25 mouse cellular contexts compared by ENCODE assay signal in genomic region chr7:136942414-136942813, GRCm38 (mm10). TPM values are rescaled to one million over a fixed set of nuclear protein-coding genes. Genes with fewer than 3 reads are reported as not detected.
A peak's percentile ranks its signal among the peaks of the same experiment; 100 is the strongest.
DNase-seq lines count a peak whose midpoint lies in the region; ATAC-seq and TF ChIP-seq lines count a peak whose summit lies in the region.
"Had no signal": no experiment of that assay in that cellular context is flagged by ENCODE, and none has a peak within 500 bp of the region (broad histone marks: within the 10 kb centered on the region; RNA-seq: fewer than 3 reads in every experiment).

No protein-coding gene starts in this region.

- no peaks in the 10 kb centered on the region for H3K36me3 ChIP-seq in stomach, embryonic 16.5 days (ENCODE audit: control insufficient read depth, insufficient read depth, low read length)
- H3K36me3 ChIP-seq in stomach, postnatal 0 days (ENCODE audit: control insufficient read depth, insufficient read depth, low read length): no peaks in the 10 kb centered on the region
- H3K36me3 ChIP-seq: embryonic facial prominence, embryonic 13.5 days; embryonic facial prominence, embryonic 15.5 days; forebrain, embryonic 10.5 days; forebrain, embryonic 12.5 days had no signal

- DNase-seq in heart, adult 11 months: peak; percentile 92
- no peak for DNase-seq in heart, postnatal 25 days (ENCODE audit: low spot score)
- no peak for DNase-seq in stomach, postnatal 0 days (ENCODE audit: low spot score)
- peak; percentile 39 for DNase-seq in A20 (ENCODE audit: low read depth, low spot score)
- DNase-seq in NIH3T3 (ENCODE audit: low read depth): peak; percentile 17
- no peak for DNase-seq in kidney, adult 11 months
- DNase-seq in retina, embryonic 14.5 days (ENCODE audit: low spot score): no peak
- DNase-seq: adrenal gland, adult 2 months; adrenal gland, postnatal 10 days; adrenal gland, postnatal 25 days; cerebellum, adult 11 months; cerebellum, adult 18-20 months; cerebellum, adult 8-10 months; cerebellum, adult 9-11 months; cerebellum, postnatal 14 days; cerebellum, postnatal 36 days; embryo, embryonic 11 days had no signal

- no peak overlapping the region for H3K27ac ChIP-seq in stomach, embryonic 16.5 days (ENCODE audit: low read length)
- H3K27ac ChIP-seq in stomach, postnatal 0 days (replicated peaks): no peak overlapping the region
- H3K27ac ChIP-seq: embryonic facial prominence, embryonic 13.5 days; embryonic facial prominence, embryonic 15.5 days; forebrain, embryonic 10.5 days; forebrain, embryonic 12.5 days had no signal

- H3K4me1 ChIP-seq in stomach, embryonic 16.5 days (ENCODE audit: control insufficient read depth, insufficient read depth, low read length): no peaks in the 10 kb centered on the region
- H3K4me1 ChIP-seq in stomach, postnatal 0 days (replicated peaks; ENCODE audit: control insufficient read depth, insufficient read depth): no peaks in the 10 kb centered on the region
- H3K4me1 ChIP-seq: forebrain, embryonic 12.5 days had no signal

- no peak overlapping the region for H3K9ac ChIP-seq in stomach, embryonic 16.5 days (ENCODE audit: low read length)
- no peak overlapping the region for H3K9ac ChIP-seq in stomach, postnatal 0 days (ENCODE audit: low read length)
- H3K9ac ChIP-seq: embryonic facial prominence, embryonic 13.5 days; embryonic facial prominence, embryonic 15.5 days; forebrain, embryonic 12.5 days had no signal

- H3K9me3 ChIP-seq in stomach, embryonic 16.5 days (replicated peaks; ENCODE audit: control insufficient read depth, low read length): no peaks in the 10 kb centered on the region
- no peaks in the 10 kb centered on the region for H3K9me3 ChIP-seq in stomach, postnatal 0 days (ENCODE audit: control insufficient read depth, low read length)
- H3K9me3 ChIP-seq: embryonic facial prominence, embryonic 13.5 days; embryonic facial prominence, embryonic 15.5 days; forebrain, embryonic 10.5 days; forebrain, embryonic 12.5 days had no signal

- TF ChIP-seq EP300 in stomach, postnatal 0 days (optimal IDR thresholded peaks at IDR 0.05): no peak

- peak; percentile 56; the same call in 1 of the 2 replicates for ATAC-seq in stomach, embryonic 16.5 days (ENCODE audit: insufficient read depth, low FRiP score)
- no peak for ATAC-seq in stomach, postnatal 0 days (ENCODE audit: low FRiP score, low TSS enrichment)
- ATAC-seq: forebrain, embryonic 14.5 days; forebrain, embryonic 16.5 days had no signal

- no peak overlapping the region for H3K4me2 ChIP-seq in stomach, embryonic 16.5 days (ENCODE audit: low read depth, low read length)
- no peak overlapping the region for H3K4me2 ChIP-seq in stomach, postnatal 0 days (replicated peaks; ENCODE audit: low read depth)
- H3K4me2 ChIP-seq: embryonic facial prominence, embryonic 13.5 days; embryonic facial prominence, embryonic 15.5 days; forebrain, embryonic 12.5 days had no signal

- no peak overlapping the region for H3K4me3 ChIP-seq in stomach, embryonic 16.5 days (replicated peaks; ENCODE audit: low read length)
- H3K4me3 ChIP-seq in stomach, postnatal 0 days (ENCODE audit: low read depth, low read length): no peak overlapping the region
- H3K4me3 ChIP-seq: embryonic facial prominence, embryonic 13.5 days; embryonic facial prominence, embryonic 15.5 days; erythroblast, embryonic 14.5 days; forebrain, embryonic 10.5 days; forebrain, embryonic 12.5 days had no signal

- intact Hi-C loops in heart, postnatal 25 days (cut with DNase I): no loop called here

- WGBS in stomach, embryonic 16.5 days: 83% methylated on average over 2 of the region's 2 CpGs
- 78% methylated on average over 2 of the region's 2 CpGs for WGBS in stomach, postnatal 0 days

- TF ChIP-seq CTCF in stomach, postnatal 0 days (IDR thresholded peaks at IDR 0.05; ENCODE audit: low read depth): no peak

- H3K27me3 ChIP-seq in stomach, embryonic 16.5 days (ENCODE audit: control insufficient read depth, insufficient read depth, low read length): no peaks in the 10 kb centered on the region
- H3K27me3 ChIP-seq in stomach, postnatal 0 days (ENCODE audit: control insufficient read depth, insufficient read depth, low read length): no peaks in the 10 kb centered on the region
- H3K27me3 ChIP-seq: embryonic facial prominence, embryonic 13.5 days; embryonic facial prominence, embryonic 15.5 days; forebrain, embryonic 12.5 days had no signal

RNA-seq across cellular contexts. Expression of gene Mgmt, which starts 48.0 kb away (rescaled TPM):
- 1 to 10 TPM; 3.1 to 3.2 TPM for total RNA-seq in heart, postnatal 25 days (2021)
- polyA plus RNA-seq in stomach, embryonic 16.5 days (2015; fragmentation: Nextera tagmentation; extraction: Ambion mirVana): 7.3 and 7.8 TPM in 2 replicates
- 5.5 TPM in 2 replicates for polyA plus RNA-seq in stomach, postnatal 0 days (2015; fragmentation: Nextera tagmentation; extraction: Ambion mirVana)

Comparison
In these comparisons a context has a peak if more than half of its experiments do, and no peak if none do; other contexts are left out.
1. DNase-seq: peak in heart, adult 11 months (single experiment), A20 (single experiment) and NIH3T3 (single experiment); none in heart, postnatal 25 days (single experiment), stomach, postnatal 0 days (single experiment), kidney, adult 11 months (single experiment) and retina, embryonic 14.5 days (single experiment).